Mouse (Mus musculus) limb, embryonic 13.5 days (tissue): ENCODE measurements around the gene Ubr1. TPM values are rescaled to one million over a fixed set of nuclear protein-coding genes. Genes with fewer than 3 reads are reported as not detected.

Experiments used
- ATAC-seq: fragments of 200-750 bp; cut with Nextera tagmentation; 2 replicates; pipeline ENCODE4 v1.8.0; 2017; ENCODE audit warnings: low read depth, moderate number of reproducible peaks, moderate TSS enrichment; ENCODE audit not compliant: low FRiP score
- H3K27ac ChIP-seq: fragments of 300-500 bp; sonication (generic); 2 replicates; pipeline ENCODE4 v1.5.1; 2015; ENCODE audit warnings: inconsistent platforms, mild to moderate bottlenecking, moderate library complexity
- H3K27me3 ChIP-seq: fragments of 300-500 bp; sonication (generic); 2 replicates; pipeline ENCODE4 v1.6.1; 2015; ENCODE audit warnings: mild to moderate bottlenecking, inconsistent platforms
- H3K36me3 ChIP-seq: fragments of 300-500 bp; sonication (generic); 2 replicates; pipeline ENCODE4 v1.6.1; 2015; ENCODE audit warnings: inconsistent platforms, mild to moderate bottlenecking, moderate library complexity
- H3K4me1 ChIP-seq: fragments of 300-500 bp; sonication (generic); 2 replicates; pipeline ENCODE4 v1.6.1; 2015; ENCODE audit warnings: inconsistent platforms
- H3K4me2 ChIP-seq: fragments of 300-500 bp; sonication (generic); replicated peaks from 2 replicates; pipeline ENCODE4 v1.6.1; 2015; ENCODE audit warnings: inconsistent platforms, mild to moderate bottlenecking, moderate library complexity
- H3K4me3 ChIP-seq: fragments of 300-500 bp; sonication (generic); 2 replicates; pipeline ENCODE4 v1.5.1; 2015; ENCODE audit warnings: moderate library complexity, mild to moderate bottlenecking, inconsistent platforms
- H3K9ac ChIP-seq: fragments of 300-500 bp; sonication (generic); 2 replicates; pipeline ENCODE4 v1.6.1; 2015; ENCODE audit warnings: mild to moderate bottlenecking, inconsistent platforms
- H3K9me3 ChIP-seq: fragments of 300-500 bp; sonication (generic); 2 replicates; pipeline ENCODE4 v1.6.1; 2016; ENCODE audit warnings: inconsistent platforms
- WGBS: fragments of 180-500 bp; shearing (Covaris S2); methylation state at CpG from one replicate; pipeline ENCODE4 v1.1.7; 2015; 5-methylcytosine and 5-hydroxymethylcytosine counted together
- polyA plus RNA-seq: library from polyadenylated mRNA; unstranded; fragments of >200 nt; fragmentation: Nextera tagmentation; extraction: Ambion mirVana; gene quantifications from 2 replicates; pipeline ENCODE4 v1.2.1, GENCODE M21; 2015

Ubr1 gene
- 32.4 and 35.4 TPM in 2 replicates for polyA plus RNA-seq

DNA sequence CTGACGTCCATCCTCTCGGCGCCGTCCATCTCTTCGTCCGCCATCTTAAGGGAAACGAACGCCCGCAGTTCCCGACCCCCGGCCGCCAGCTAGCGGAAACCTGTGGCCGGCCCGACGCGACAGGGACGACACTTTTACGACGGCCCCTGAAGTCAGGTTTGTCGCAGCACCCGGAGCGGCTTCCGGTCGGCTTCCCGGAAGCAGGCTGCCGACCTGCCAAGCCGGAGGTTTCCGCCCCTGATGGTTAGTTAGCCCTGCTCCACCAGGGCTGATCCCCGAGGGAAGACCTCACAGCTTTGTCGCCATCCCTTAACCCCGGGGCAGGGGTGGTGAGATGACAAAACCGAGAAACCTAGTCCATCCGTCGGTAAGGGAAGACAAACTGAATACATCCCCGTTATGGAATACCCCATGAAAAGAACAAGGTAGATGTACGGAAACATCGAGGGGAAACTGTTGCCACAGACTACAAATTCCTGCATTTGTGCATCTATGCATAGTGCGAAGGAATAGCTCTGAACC is at the start of gene Ubr1:
Gene Ubr1, minus strand, starts transcription at position 157 of the 522 bp plus-strand sequence.
- Histone ChIP-seq H3K36me3 (no peaks in the 10 kb centered on the region), H3K4me3 (peak within 1 kb of the TSS; percentile 80), H3K9me3 (no peaks in the 10 kb centered on the region), H3K27ac (peak within 1 kb of the TSS; percentile 82), H3K4me1 (peaks cover 9% of the 10 kb centered on the region), H3K27me3 (0 out of 2 replicates have a peak, but pooled peaks cover 4% of the 10 kb centered on the region), H3K9ac (peak within 1 kb of the TSS; percentile 89), H3K4me2 (peak within 1 kb of the TSS; percentile 79)
- peak; percentile 88 for ATAC-seq
- WGBS = under 1% methylated on average over 39 of the region's 39 CpGs

DNA sequence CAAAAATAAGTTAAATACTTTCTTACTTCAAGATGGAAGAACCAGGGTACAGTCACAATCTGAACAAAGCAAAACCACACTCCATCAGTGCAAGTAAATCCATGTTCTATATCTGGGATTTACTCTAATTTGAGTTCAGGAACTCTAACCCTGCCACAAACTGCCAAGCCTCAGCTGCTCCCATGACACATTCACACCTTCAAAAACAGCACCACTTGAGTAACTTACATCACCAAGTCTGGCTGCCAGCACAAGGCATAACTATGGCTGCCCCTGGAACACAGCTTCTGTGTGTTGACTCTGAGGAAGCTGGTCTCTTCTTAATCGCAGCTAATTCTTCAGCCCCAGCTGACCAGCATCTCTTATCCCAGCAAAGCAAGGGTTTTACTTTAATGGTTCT is 46.6 kb upstream of the Ubr1 start:
- Histone ChIP-seq H3K4me1 (no peaks in the 10 kb centered on the region), H3K9ac (no peak overlapping the region), H3K4me2 (no peak overlapping the region), H3K27ac (no peak overlapping the region), H3K36me3 (peaks cover 39% of the 10 kb centered on the region), H3K27me3 (no peaks in the 10 kb centered on the region), H3K4me3 (no peak overlapping the region), H3K9me3 (peaks cover 4% of the 10 kb centered on the region; the same call in 1 of the 2 replicates)
- WGBS = 83% methylated on average over 1 of the region's 1 CpGs
- ATAC-seq = no peak

DNA sequence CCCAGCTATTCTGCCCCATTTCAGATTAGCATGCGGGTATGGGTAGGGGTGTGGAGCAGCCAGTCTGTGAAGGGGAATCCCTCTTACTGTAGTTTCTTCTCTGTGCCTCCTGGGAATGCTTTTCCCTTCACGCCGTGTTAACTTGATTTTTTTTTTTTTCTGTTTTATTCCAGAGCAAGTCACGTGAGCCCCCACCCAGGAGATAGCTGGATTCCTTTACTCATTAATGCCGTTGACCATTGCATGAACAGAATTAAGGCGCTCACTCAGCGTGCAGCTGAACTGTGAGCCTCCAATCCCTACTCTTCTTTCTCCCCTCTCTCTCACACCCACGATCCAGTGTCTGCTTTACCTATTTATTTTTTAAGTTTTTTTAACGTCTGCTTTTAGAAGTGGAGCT is 45.7 kb upstream of the Ubr1 start:
- Histone ChIP-seq H3K4me2 (no peak overlapping the region), H3K4me1 (no peaks in the 10 kb centered on the region), H3K9ac (no peak overlapping the region), H3K27me3 (no peaks in the 10 kb centered on the region), H3K36me3 (peaks cover 46% of the 10 kb centered on the region), H3K9me3 (peaks cover 4% of the 10 kb centered on the region; the same call in 1 of the 2 replicates), H3K27ac (no peak overlapping the region), H3K4me3 (no peak overlapping the region)
- WGBS = 87% methylated on average over 9 of the region's 9 CpGs
- no peak for ATAC-seq

DNA sequence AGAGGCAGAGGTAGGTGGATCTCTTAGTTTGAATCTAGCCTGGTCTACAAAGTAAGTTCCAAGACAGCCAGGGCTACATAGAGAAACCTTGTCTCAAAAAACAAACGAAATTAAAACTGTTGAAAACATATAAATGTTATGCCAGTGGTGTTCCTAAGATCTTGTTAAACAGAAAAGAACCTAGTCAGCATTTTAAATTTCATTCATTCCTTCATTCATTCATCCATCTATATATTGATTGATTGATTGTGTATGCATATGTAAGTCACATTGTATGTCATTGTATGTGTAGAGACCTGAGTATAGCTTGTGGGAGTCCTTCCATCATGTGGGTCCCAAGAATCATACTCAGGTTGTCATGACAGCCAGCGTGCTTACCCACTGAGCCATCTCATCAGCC is 45.0 kb upstream of the Ubr1 start:
- Histone ChIP-seq H3K4me1 (no peaks in the 10 kb centered on the region), H3K27ac (no peak overlapping the region), H3K9ac (no peak overlapping the region), H3K9me3 (peaks cover 4% of the 10 kb centered on the region; the same call in 1 of the 2 replicates), H3K4me2 (no peak overlapping the region), H3K27me3 (no peaks in the 10 kb centered on the region), H3K36me3 (peaks cover 47% of the 10 kb centered on the region), H3K4me3 (no peak overlapping the region)
- 80% methylated on average over 2 of the region's 2 CpGs for WGBS
- no peak for ATAC-seq

DNA sequence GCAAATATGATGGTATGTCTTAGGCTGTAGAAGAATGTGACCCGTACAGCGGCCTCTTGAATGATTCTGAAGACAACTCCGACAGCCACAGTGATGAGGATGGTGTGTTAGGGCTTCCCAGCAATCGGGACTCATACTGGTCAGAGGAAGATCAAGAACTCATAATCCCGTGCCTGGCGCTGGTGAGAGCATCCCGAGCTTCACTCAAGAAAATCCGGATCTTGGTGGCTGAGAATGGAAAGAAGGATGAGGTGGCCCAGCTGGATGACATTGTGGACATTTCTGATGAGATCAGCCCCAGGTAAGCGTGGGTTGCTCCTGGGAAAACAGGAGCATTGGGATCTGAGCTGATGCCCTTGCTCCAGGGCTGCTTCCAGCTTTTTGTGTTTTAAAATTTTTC is 42.2 kb upstream of the Ubr1 start:
- Histone ChIP-seq H3K4me1 (peaks cover 8% of the 10 kb centered on the region), H3K27me3 (no peaks in the 10 kb centered on the region), H3K27ac (no peak overlapping the region), H3K4me3 (no peak overlapping the region), H3K4me2 (no peak overlapping the region), H3K36me3 (peaks cover 43% of the 10 kb centered on the region), H3K9ac (no peak overlapping the region), H3K9me3 (peaks cover under 1% of the 10 kb centered on the region; the same call in 1 of the 2 replicates)
- ATAC-seq = no peak
- WGBS = 88% methylated on average over 9 of the region's 9 CpGs

DNA sequence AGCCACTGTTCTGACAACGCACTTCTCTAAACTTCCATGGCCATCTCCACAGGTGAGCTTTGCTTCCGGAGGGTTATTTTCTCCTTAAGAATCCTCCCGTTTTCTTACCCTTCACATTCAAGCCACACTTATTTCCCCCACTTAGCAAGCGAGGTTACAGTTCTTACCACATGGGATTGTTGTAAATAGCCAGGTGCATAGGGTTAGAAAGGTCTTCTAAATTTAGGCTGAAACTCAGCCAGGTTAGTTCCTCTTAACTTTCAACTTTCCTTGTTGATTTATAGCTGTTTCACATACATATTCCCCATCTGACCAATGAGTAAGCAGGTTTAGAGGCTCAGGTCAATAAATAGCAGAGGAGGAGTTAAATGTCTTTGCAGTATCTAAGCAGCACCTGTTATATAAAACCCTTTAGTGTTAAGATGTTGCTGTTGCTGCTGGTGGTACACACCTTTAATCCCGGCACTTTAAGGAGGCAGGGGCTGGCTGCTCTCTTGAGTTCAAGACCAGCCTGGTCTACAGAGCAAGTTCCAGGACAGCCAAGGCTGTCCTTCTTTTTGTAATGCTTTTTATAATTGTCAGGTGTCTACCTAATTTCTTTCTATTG is 38.7 kb upstream of the Ubr1 start:
- ATAC-seq = no peak
- H3K4me2 ChIP-seq = peak overlapping the region; percentile 89
- H3K9me3 ChIP-seq = no peaks in the 10 kb centered on the region
- WGBS = 21% methylated on average over 5 of the region's 5 CpGs
- peaks cover 8% of the 10 kb centered on the region for H3K4me1 ChIP-seq
- peak overlapping the region; percentile 71 for H3K4me3 ChIP-seq
- H3K27me3 ChIP-seq = no peaks in the 10 kb centered on the region
- peaks cover 23% of the 10 kb centered on the region for H3K36me3 ChIP-seq
- peak overlapping the region; percentile 72 for H3K9ac ChIP-seq
- no peak overlapping the region for H3K27ac ChIP-seq

DNA sequence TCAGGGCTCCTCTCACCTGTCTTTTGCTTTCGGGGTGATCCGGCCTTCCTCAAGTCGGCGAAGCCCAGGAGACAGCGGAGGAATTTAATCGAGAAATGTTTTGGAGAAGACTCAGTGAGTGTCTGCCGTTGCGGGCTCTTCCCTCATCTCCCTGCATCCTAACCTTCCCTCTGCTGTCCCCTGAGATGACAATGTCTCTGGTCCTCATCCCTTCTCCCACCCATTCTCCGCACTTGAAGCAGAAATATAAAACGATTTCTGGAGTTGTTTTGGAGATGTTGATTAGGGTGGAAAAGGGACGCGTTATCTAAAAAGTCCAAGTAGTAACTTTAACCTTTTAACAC is 38.1 kb upstream of the Ubr1 start:
- Histone ChIP-seq H3K27ac (no peak overlapping the region), H3K4me3 (peak overlapping the region; percentile 71), H3K27me3 (no peaks in the 10 kb centered on the region), H3K9me3 (no peaks in the 10 kb centered on the region), H3K9ac (peak overlapping the region; percentile 72), H3K36me3 (peaks cover 20% of the 10 kb centered on the region), H3K4me2 (peak overlapping the region; percentile 89), H3K4me1 (peaks cover 8% of the 10 kb centered on the region)
- under 1% methylated on average over 12 of the region's 12 CpGs for WGBS
- ATAC-seq = no peak

DNA sequence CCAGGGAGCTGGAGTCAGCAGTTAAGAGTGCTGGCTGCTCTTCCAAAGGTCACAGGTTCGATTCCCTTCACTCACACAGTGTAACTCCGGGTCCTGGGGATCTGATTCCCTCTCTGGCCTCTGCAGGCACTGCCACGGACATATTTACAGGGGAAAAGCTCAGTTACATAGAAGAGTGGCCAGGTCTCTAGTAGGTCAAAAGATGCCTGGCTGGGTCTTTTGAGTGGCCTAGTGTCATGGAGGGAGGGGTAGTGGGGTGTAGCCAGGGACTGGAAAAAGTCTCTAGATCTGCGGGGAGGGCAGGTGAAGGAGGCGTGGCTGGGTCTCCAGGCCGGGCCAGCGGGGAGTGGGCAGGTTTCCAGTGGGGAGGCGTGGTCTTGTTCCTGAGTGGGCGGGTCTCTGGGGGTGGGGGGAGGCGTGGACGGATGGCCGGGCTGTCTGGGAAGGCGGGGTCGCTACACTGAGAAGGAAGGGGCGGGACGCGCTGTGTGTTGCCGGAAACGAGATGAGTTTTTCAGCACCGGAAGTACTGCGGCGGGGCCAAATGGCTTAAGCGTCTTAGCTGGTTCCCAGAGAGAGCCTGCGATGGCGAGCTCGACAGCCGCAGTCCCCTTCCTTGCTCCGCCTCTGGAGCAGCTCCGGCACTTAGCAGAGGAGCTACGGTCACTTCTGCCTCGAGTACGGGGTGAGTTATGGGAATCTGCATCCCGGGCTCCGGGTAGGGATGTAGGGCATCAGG is 37.6 kb upstream of the Ubr1 start, which contains the start of gene Ccndbp1:
Gene Ccndbp1, plus strand, starts transcription at position 479 of the 739 bp plus-strand sequence.
- 1% methylated on average over 34 of the region's 34 CpGs for WGBS
- ATAC-seq = peak; percentile 96
- H3K9me3 ChIP-seq = no peaks in the 10 kb centered on the region

DNA sequence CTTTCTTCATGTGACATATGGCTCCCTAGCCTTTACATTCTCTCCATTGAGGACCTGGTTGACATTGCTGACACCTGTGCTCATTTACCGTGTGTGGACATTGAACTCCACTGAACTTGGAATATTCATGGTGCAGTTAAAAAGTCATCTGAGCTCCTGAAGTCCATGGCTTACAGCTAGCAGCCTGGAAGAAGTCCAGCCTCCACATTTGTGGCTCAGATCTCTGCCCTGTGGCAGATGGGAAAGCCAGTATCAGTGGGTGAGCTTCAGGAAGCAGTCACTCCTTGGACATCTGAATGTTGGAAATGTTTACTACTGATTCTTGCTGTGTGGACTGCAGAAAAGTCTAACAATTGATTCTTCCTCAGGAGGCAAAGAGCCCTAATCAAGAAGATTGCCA is 36.5 kb upstream of the Ubr1 start:
- ATAC-seq = no peak
- 79% methylated on average over 1 of the region's 1 CpGs for WGBS

More for the DNA sequence above, 37.6 kb upstream of the Ubr1 start, which contains the start of gene Ccndbp1:
- Histone ChIP-seq H3K9ac (peak within 1 kb of the TSS; percentile 72), H3K4me2 (peak within 1 kb of the TSS; percentile 89), H3K36me3 (peaks cover 17% of the 10 kb centered on the region), H3K27ac (no peak within 1 kb of the TSS; the same call in 1 of the 2 replicates), H3K27me3 (no peaks in the 10 kb centered on the region), H3K4me3 (peak within 1 kb of the TSS; percentile 71), H3K4me1 (peaks cover 8% of the 10 kb centered on the region)

DNA sequence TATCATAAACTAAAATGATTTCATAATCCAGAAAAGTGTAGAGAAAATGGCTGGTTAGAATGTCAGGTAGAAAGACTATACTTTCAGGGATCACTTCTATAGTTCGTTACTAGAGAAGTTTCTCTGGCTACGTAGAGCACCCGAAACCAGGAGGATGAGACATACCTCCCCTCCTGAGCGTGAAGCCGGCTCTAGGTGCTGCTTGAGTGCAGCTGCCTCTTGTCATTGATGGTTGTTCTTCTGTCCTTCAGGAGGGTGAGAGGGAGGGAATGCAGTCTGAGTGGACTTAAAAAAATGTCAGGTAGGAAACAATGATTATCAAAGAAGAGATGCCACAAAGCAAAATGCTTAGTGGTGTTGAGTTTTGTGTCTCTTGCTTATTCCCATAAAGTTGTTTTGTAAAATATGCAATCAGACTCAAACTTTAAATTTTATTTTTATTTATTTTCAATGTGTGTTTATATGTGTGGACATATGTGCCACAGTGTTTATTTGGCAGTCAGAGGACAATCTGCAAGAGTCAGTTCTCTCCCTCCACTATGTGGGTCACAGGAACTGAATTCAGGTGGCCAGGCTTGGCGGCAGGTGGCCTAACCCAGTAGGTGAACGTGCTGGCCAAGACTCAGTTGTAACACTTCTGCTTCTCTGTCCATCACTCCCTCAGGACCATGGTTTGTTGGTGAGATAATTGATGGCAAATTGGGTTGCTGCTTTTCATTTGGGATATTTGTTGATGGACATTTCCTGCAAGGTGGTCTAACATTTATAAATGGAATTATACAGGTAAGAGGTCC is 33.7 kb upstream of the Ubr1 start:
- Histone ChIP-seq H3K9ac (no peak overlapping the region), H3K4me2 (no peak overlapping the region), H3K27ac (no peak overlapping the region), H3K9me3 (no peaks in the 10 kb centered on the region), H3K4me3 (no peak overlapping the region), H3K4me1 (peaks cover 6% of the 10 kb centered on the region), H3K27me3 (no peaks in the 10 kb centered on the region), H3K36me3 (no peaks in the 10 kb centered on the region)
- 83% methylated on average over 7 of the region's 7 CpGs for WGBS
- ATAC-seq = no peak

More for the DNA sequence above, 36.5 kb upstream of the Ubr1 start:
- Histone ChIP-seq H3K4me1 (peaks cover 8% of the 10 kb centered on the region), H3K4me2 (no peak overlapping the region), H3K9ac (no peak overlapping the region), H3K9me3 (no peaks in the 10 kb centered on the region), H3K27ac (no peak overlapping the region), H3K4me3 (no peak overlapping the region), H3K27me3 (no peaks in the 10 kb centered on the region), H3K36me3 (peaks cover 8% of the 10 kb centered on the region; the same call in 1 of the 2 replicates)

DNA sequence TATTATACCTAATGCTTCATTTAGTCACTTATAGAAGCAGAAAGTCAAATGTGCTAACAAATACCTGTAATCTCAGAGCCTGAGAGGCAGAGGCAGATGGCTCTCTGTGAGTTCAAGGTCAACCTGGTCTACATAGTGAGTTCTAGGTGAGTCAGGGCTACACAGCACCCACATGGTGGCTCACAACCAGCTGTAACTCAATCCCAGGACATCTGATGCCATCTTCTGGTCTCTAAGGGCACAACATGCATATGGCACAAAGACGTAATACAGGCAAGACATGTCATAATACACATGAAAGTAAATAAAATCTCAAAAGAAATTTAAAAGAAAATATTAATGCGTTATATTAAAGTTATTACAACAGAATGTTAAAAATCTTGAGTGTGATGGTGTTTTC is 33.1 kb upstream of the Ubr1 start:
- H3K27me3 ChIP-seq = no peaks in the 10 kb centered on the region
- H3K4me2 ChIP-seq = no peak overlapping the region
- H3K9ac ChIP-seq = no peak overlapping the region
- no peak for ATAC-seq
- H3K4me1 ChIP-seq = no peaks in the 10 kb centered on the region
- H3K4me3 ChIP-seq = no peak overlapping the region
- no peaks in the 10 kb centered on the region for H3K9me3 ChIP-seq
- no peaks in the 10 kb centered on the region for H3K36me3 ChIP-seq
- WGBS = 70% methylated on average over 2 of the region's 2 CpGs
- no peak overlapping the region for H3K27ac ChIP-seq

DNA sequence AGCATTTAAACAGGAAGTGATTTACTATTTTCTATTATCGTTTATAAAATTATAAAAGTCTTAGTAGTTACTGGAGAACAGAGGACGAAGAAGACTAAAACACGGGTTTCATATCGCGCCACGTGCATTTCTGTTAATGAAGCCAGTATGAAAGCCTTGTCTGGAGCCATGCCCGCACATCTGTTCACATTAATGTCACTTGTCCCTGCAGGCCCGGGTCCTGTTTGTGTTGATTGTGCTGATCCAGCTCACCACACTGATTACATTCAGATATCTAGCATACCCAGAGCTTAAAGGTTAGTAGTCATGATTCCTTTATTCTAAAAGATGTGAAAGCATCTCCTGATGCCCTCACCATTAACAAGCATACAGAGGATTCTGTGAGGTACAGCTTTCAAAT is 28.3 kb upstream of the Ubr1 start:
- WGBS = 85% methylated on average over 8 of the region's 8 CpGs
- Histone ChIP-seq H3K9me3 (no peaks in the 10 kb centered on the region), H3K4me1 (no peaks in the 10 kb centered on the region), H3K27me3 (no peaks in the 10 kb centered on the region), H3K4me2 (no peak overlapping the region), H3K27ac (no peak overlapping the region), H3K9ac (no peak overlapping the region), H3K36me3 (no peaks in the 10 kb centered on the region), H3K4me3 (no peak overlapping the region)
- ATAC-seq = no peak
